Mouse (Mus musculus) heart, embryonic 14.5 days (tissue): Measurements from ENCODE around the gene Stra8. TPM values are rescaled to one million over a fixed set of nuclear protein-coding genes. Genes with fewer than 3 reads are reported as not detected.

Source experiments
- ATAC-seq: fragments of 200-750 bp; cut with Nextera tagmentation; 2 replicates; pipeline ENCODE4 v1.8.0; 2017; ENCODE audit warnings: low read depth, moderate TSS enrichment; ENCODE audit not compliant: insufficient number of reproducible peaks, insufficient read depth, low FRiP score
- H3K27ac ChIP-seq, 2 experiments: fragments of 200-500 bp in 1 of 2; fragments of 300-500 bp in 1 of 2; sonication (generic) in 1 of 2; replicated peaks in 1 of 2; 2 replicates each; pipeline ENCODE4 v1.5.1; 2012 to 2014; ENCODE audit warnings: low read depth in 2 of 2, low read length in 2 of 2, control low read depth in 1 of 2, mild to moderate bottlenecking in 1 of 2, mixed read lengths in 1 of 2; ENCODE audit not compliant: control insufficient read depth in 1 of 2, insufficient read depth in 1 of 2
- H3K27me3 ChIP-seq: fragments of 300-500 bp; sonication (generic); 2 replicates; pipeline ENCODE4 v1.6.1; 2014; ENCODE audit warnings: mild to moderate bottlenecking, low read length, control low read depth; ENCODE audit not compliant: control insufficient read depth, insufficient read depth
- H3K36me3 ChIP-seq: fragments of 300-500 bp; sonication (generic); 2 replicates; pipeline ENCODE4 v1.6.1; 2014; ENCODE audit warnings: mild to moderate bottlenecking, control low read depth, low read length, mixed read lengths; ENCODE audit not compliant: control insufficient read depth, insufficient read depth
- H3K4me1 ChIP-seq, 2 experiments: fragments of 200-500 bp in 1 of 2; fragments of 300-500 bp in 1 of 2; sonication (generic) in 1 of 2; 2 replicates each; pipeline ENCODE4 v1.6.1; 2012 to 2014; ENCODE audit warnings: low read length in 2 of 2, control low read depth in 1 of 2, mixed read lengths in 1 of 2; ENCODE audit not compliant: control insufficient read depth in 2 of 2, insufficient read depth in 2 of 2
- H3K4me2 ChIP-seq: fragments of 300-500 bp; sonication (generic); 2 replicates; pipeline ENCODE4 v1.6.1; 2014; ENCODE audit warnings: mild to moderate bottlenecking, low read length
- H3K4me3 ChIP-seq, 2 experiments: fragments of 200-500 bp in 1 of 2; fragments of 300-500 bp in 1 of 2; sonication (generic) in 1 of 2; 2 replicates each; pipeline ENCODE4 v1.5.1; 2012 to 2014; ENCODE audit warnings: low read length in 2 of 2, mild to moderate bottlenecking in 2 of 2, control low read depth in 1 of 2, low read depth in 1 of 2, moderate library complexity in 1 of 2; ENCODE audit not compliant: control insufficient read depth in 1 of 2, insufficient read depth in 1 of 2
- H3K9ac ChIP-seq: fragments of 300-500 bp; sonication (generic); 2 replicates; pipeline ENCODE4 v1.6.1; 2014; ENCODE audit warnings: mild to moderate bottlenecking, low read length
- H3K9me3 ChIP-seq: fragments of 300-500 bp; sonication (generic); 2 replicates; pipeline ENCODE4 v1.6.1; 2016; ENCODE audit warnings: low read length, control low read depth; ENCODE audit not compliant: control insufficient read depth
- WGBS: fragments of 180-500 bp; shearing (Covaris S2); extraction: QIAGEN DNeasy Blood & Tissue Kit; methylation state at CpG from one replicate; pipeline ENCODE4 v1.1.7; 2014; 5-methylcytosine and 5-hydroxymethylcytosine counted together
- polyA plus RNA-seq: library from polyadenylated mRNA; unstranded; fragments of >200 nt; fragmentation: Nextera tagmentation; extraction: Ambion mirVana; gene quantifications from 2 replicates; pipeline ENCODE4 v1.2.1, GENCODE M21; 2014

Stra8 gene
- polyA plus RNA-seq, 1 experiment from 2014 or later = not detected

GRCm38 (mm10) chr6:34876835-34877156 is 43.2 kb upstream of the Stra8 start:
- ATAC-seq = no peak
- no peaks in the 10 kb centered on the region for H3K27me3 ChIP-seq
- no peaks in the 10 kb centered on the region for H3K9me3 ChIP-seq
- H3K4me1 ChIP-seq = peaks cover 27 to 42% of the 10 kb centered on the region in 2 experiments
- H3K27ac ChIP-seq = peak overlapping the region; percentile 23 to 94
- H3K4me3 ChIP-seq = peak overlapping the region in 1 of 2 experiments; percentile 87; a peak in 2 of 4 replicates
- peak overlapping the region; percentile 94 for H3K9ac ChIP-seq
- H3K36me3 ChIP-seq = peaks cover 34% of the 10 kb centered on the region
- WGBS = 40% methylated on average over 2 of the region's 2 CpGs
- peak overlapping the region; percentile 88 for H3K4me2 ChIP-seq

- H3K9ac ChIP-seq = peak within 1 kb of the TSS; percentile 94
- H3K4me1 ChIP-seq = peaks cover 27 to 42% of the 10 kb centered on the region in 2 experiments
- ATAC-seq = peak; percentile 83
- H3K4me3 ChIP-seq = peak within 1 kb of the TSS; percentile 72 to 87
- WGBS = under 1% methylated on average over 53 of the region's 56 CpGs
- peaks cover 42% of the 10 kb centered on the region for H3K36me3 ChIP-seq
- peak within 1 kb of the TSS; percentile 88 for H3K4me2 ChIP-seq
- peak within 1 kb of the TSS; percentile 88 to 94 for H3K27ac ChIP-seq
- no peaks in the 10 kb centered on the region for H3K27me3 ChIP-seq
- no peaks in the 10 kb centered on the region for H3K9me3 ChIP-seq
These were observed 42.2 kb upstream of the Stra8 start, which contains the start of gene Cyren for GRCm38 (mm10) chr6:34877509-34878321. Gene Cyren (minus strand): TSS chr6:34878060.

- H3K27me3 ChIP-seq = no peaks in the 10 kb centered on the region
- H3K36me3 ChIP-seq = peaks cover 50% of the 10 kb centered on the region
- no peaks in the 10 kb centered on the region for H3K9me3 ChIP-seq
- peaks cover 23 to 37% of the 10 kb centered on the region in 2 experiments for H3K4me1 ChIP-seq
- no peak overlapping the region for H3K9ac ChIP-seq
- no peak overlapping the region for H3K4me2 ChIP-seq
- WGBS = 92% methylated on average over 16 of the region's 16 CpGs
- ATAC-seq = no peak
- H3K4me3 ChIP-seq = no peak overlapping the region
- H3K27ac ChIP-seq = no peak overlapping the region
These were observed 40.7 kb upstream of the Stra8 start for GRCm38 (mm10) chr6:34879101-34879740.

- peaks cover 18 to 29% of the 10 kb centered on the region in 2 experiments for H3K4me1 ChIP-seq
- WGBS = 54% methylated on average over 6 of the region's 6 CpGs
- no peak overlapping the region for H3K9ac ChIP-seq
- ATAC-seq = no peak
- no peak overlapping the region for H3K4me3 ChIP-seq
- no peaks in the 10 kb centered on the region for H3K27me3 ChIP-seq
- H3K36me3 ChIP-seq = peaks cover 58% of the 10 kb centered on the region
- H3K4me2 ChIP-seq = no peak overlapping the region
- no peak overlapping the region for H3K27ac ChIP-seq
- H3K9me3 ChIP-seq = no peaks in the 10 kb centered on the region
These were observed 40.0 kb upstream of the Stra8 start for GRCm38 (mm10) chr6:34879911-34880475.

GRCm38 (mm10) chr6:34884724-34885123 is 35.2 kb upstream of the Stra8 start:
- H3K4me1 ChIP-seq = peaks cover 9 to 10% of the 10 kb centered on the region in 2 experiments; a peak in 3 of 4 replicates
- H3K27me3 ChIP-seq = no peaks in the 10 kb centered on the region
- H3K9me3 ChIP-seq = no peaks in the 10 kb centered on the region
- no peak overlapping the region for H3K9ac ChIP-seq
- no peak overlapping the region for H3K27ac ChIP-seq
- no peak for ATAC-seq
- WGBS = 79% methylated on average over 7 of the region's 7 CpGs
- H3K4me2 ChIP-seq = no peak overlapping the region
- no peak overlapping the region for H3K4me3 ChIP-seq
- H3K36me3 ChIP-seq = peaks cover 85% of the 10 kb centered on the region

GRCm38 (mm10) chr6:34887131-34887850 is 32.7 kb upstream of the Stra8 start:
- Histone ChIP-seq H3K27ac (0 out of 4 replicates have a peak overlapping the region, but pooled peaks of 1 of the 2 experiments have one; percentile 23), H3K4me1 (peaks cover 9 to 10% of the 10 kb centered on the region in 2 experiments; a peak in 3 of 4 replicates), H3K9ac (peak overlapping the region; percentile 36; the same call in 1 of the 2 replicates), H3K4me3 (no peak overlapping the region), H3K36me3 (peaks cover 86% of the 10 kb centered on the region), H3K27me3 (no peaks in the 10 kb centered on the region), H3K9me3 (no peaks in the 10 kb centered on the region), H3K4me2 (no peak overlapping the region)
- ATAC-seq = no peak
- WGBS = 57% methylated on average over 6 of the region's 6 CpGs

- no peak overlapping the region for H3K9ac ChIP-seq
- H3K36me3 ChIP-seq = peaks cover 87% of the 10 kb centered on the region
- no peak overlapping the region for H3K4me3 ChIP-seq
- no peak overlapping the region for H3K4me2 ChIP-seq
- H3K27me3 ChIP-seq = no peaks in the 10 kb centered on the region
- H3K4me1 ChIP-seq = peaks cover 9 to 10% of the 10 kb centered on the region in 2 experiments; a peak in 3 of 4 replicates
- no peak for ATAC-seq
- no peaks in the 10 kb centered on the region for H3K9me3 ChIP-seq
- H3K27ac ChIP-seq = no peak overlapping the region
- WGBS = 66% methylated on average over 4 of the region's 4 CpGs
These were observed 30.8 kb upstream of the Stra8 start for GRCm38 (mm10) chr6:34889185-34889584.
